Mouse (Mus musculus): ENCODE data around the gene Tmem56. TPM values are rescaled to one million over a fixed set of nuclear protein-coding genes. Genes with fewer than 3 reads are reported as not detected.

Tmem56 gene
- polyA plus RNA-seq, 1 experiment from 2014 or later = 3.5 TPM

GRCm38 (mm10) chr3:121255501-121255900 is 27.4 kb downstream of the Tmem56 start:
- H3K4me2 ChIP-seq (ENCODE audit: low read length) = no peak overlapping the region
- no peaks in the 10 kb centered on the region for H3K9me3 ChIP-seq (ENCODE audit: control insufficient read depth, low read length)
- no peak overlapping the region for H3K4me3 ChIP-seq (replicated peaks; ENCODE audit: low read length)
- no peak for ATAC-seq
- peaks cover 8% of the 10 kb centered on the region for H3K4me1 ChIP-seq (replicated peaks; ENCODE audit: control insufficient read depth, insufficient read depth, low read length)
- no peak overlapping the region for H3K27ac ChIP-seq (ENCODE audit: low read length)
- no peaks in the 10 kb centered on the region for H3K36me3 ChIP-seq (ENCODE audit: control insufficient read depth, insufficient read depth)
- no peaks in the 10 kb centered on the region for H3K27me3 ChIP-seq (replicated peaks; ENCODE audit: control insufficient read depth, insufficient read depth, low read length)
- 85% methylated on average over 7 of the region's 7 CpGs for WGBS
- no peak overlapping the region for H3K9ac ChIP-seq (replicated peaks; ENCODE audit: low read depth, low read length)

GRCm38 (mm10) chr3:121250576-121251433 is 32.1 kb downstream of the Tmem56 start:
- Histone ChIP-seq H3K9ac (replicated peaks; ENCODE audit: low read depth, low read length) (no peak overlapping the region), H3K36me3 (ENCODE audit: control insufficient read depth, insufficient read depth) (no peaks in the 10 kb centered on the region), H3K4me2 (ENCODE audit: low read length) (no peak overlapping the region), H3K27ac (ENCODE audit: low read length) (peak overlapping the region; percentile 39), H3K9me3 (ENCODE audit: control insufficient read depth, low read length) (no peaks in the 10 kb centered on the region), H3K27me3 (replicated peaks; ENCODE audit: control insufficient read depth, insufficient read depth, low read length) (no peaks in the 10 kb centered on the region), H3K4me1 (replicated peaks; ENCODE audit: control insufficient read depth, insufficient read depth, low read length) (peaks cover 11% of the 10 kb centered on the region), H3K4me3 (replicated peaks; ENCODE audit: low read length) (no peak overlapping the region)
- ATAC-seq = peak; percentile 64
- 58% methylated on average over 19 of the region's 19 CpGs for WGBS

- Histone ChIP-seq H3K9ac (replicated peaks; ENCODE audit: low read depth, low read length) (no peak overlapping the region), H3K36me3 (ENCODE audit: control insufficient read depth, insufficient read depth) (no peaks in the 10 kb centered on the region), H3K27ac (ENCODE audit: low read length) (no peak overlapping the region), H3K4me2 (ENCODE audit: low read length) (no peak overlapping the region), H3K9me3 (ENCODE audit: control insufficient read depth, low read length) (no peaks in the 10 kb centered on the region), H3K4me3 (replicated peaks; ENCODE audit: low read length) (no peak overlapping the region), H3K27me3 (replicated peaks; ENCODE audit: control insufficient read depth, insufficient read depth, low read length) (no peaks in the 10 kb centered on the region), H3K4me1 (replicated peaks; ENCODE audit: control insufficient read depth, insufficient read depth, low read length) (peaks cover 11% of the 10 kb centered on the region)
- ATAC-seq = no peak
- 89% methylated on average over 9 of the region's 9 CpGs for WGBS
These were observed 32.9 kb downstream of the Tmem56 start for GRCm38 (mm10) chr3:121250048-121250447.

GRCm38 (mm10) chr3:121242941-121243340 is 40.0 kb downstream of the Tmem56 start:
- Histone ChIP-seq H3K36me3 (ENCODE audit: control insufficient read depth, insufficient read depth) (no peaks in the 10 kb centered on the region), H3K9me3 (ENCODE audit: control insufficient read depth, low read length) (no peaks in the 10 kb centered on the region), H3K27me3 (replicated peaks; ENCODE audit: control insufficient read depth, insufficient read depth, low read length) (no peaks in the 10 kb centered on the region), H3K9ac (replicated peaks; ENCODE audit: low read depth, low read length) (no peak overlapping the region), H3K4me1 (replicated peaks; ENCODE audit: control insufficient read depth, insufficient read depth, low read length) (peaks cover 13% of the 10 kb centered on the region), H3K27ac (ENCODE audit: low read length) (no peak overlapping the region), H3K4me2 (ENCODE audit: low read length) (no peak overlapping the region), H3K4me3 (replicated peaks; ENCODE audit: low read length) (no peak overlapping the region)
- ATAC-seq = no peak
- WGBS = 94% methylated on average over 4 of the region's 4 CpGs

- H3K27me3 ChIP-seq (replicated peaks; ENCODE audit: control insufficient read depth, insufficient read depth, low read length) = no peaks in the 10 kb centered on the region
- no peaks in the 10 kb centered on the region for H3K36me3 ChIP-seq (ENCODE audit: control insufficient read depth, insufficient read depth)
- H3K27ac ChIP-seq (ENCODE audit: low read length) = no peak overlapping the region
- no peak overlapping the region for H3K4me2 ChIP-seq (ENCODE audit: low read length)
- no peaks in the 10 kb centered on the region for H3K9me3 ChIP-seq (ENCODE audit: control insufficient read depth, low read length)
- WGBS = 81% methylated on average over 9 of the region's 9 CpGs
- ATAC-seq = no peak
- peaks cover 13% of the 10 kb centered on the region for H3K4me1 ChIP-seq (replicated peaks; ENCODE audit: control insufficient read depth, insufficient read depth, low read length)
- no peak overlapping the region for H3K9ac ChIP-seq (replicated peaks; ENCODE audit: low read depth, low read length)
- no peak overlapping the region for H3K4me3 ChIP-seq (replicated peaks; ENCODE audit: low read length)
These were observed 40.6 kb downstream of the Tmem56 start for GRCm38 (mm10) chr3:121242111-121242936.

- peak; percentile 87 for ATAC-seq
- Histone ChIP-seq H3K27ac (ENCODE audit: low read length) (peak overlapping the region; percentile 27; the same call in 1 of the 2 replicates), H3K9ac (replicated peaks; ENCODE audit: low read depth, low read length) (no peak overlapping the region; the same call in 1 of the 2 replicates), H3K4me3 (replicated peaks; ENCODE audit: low read length) (no peak overlapping the region), H3K9me3 (ENCODE audit: control insufficient read depth, low read length) (no peaks in the 10 kb centered on the region), H3K36me3 (ENCODE audit: control insufficient read depth, insufficient read depth) (no peaks in the 10 kb centered on the region), H3K27me3 (replicated peaks; ENCODE audit: control insufficient read depth, insufficient read depth, low read length) (no peaks in the 10 kb centered on the region), H3K4me2 (ENCODE audit: low read length) (no peak overlapping the region), H3K4me1 (replicated peaks; ENCODE audit: control insufficient read depth, insufficient read depth, low read length) (peaks cover 13% of the 10 kb centered on the region)
- WGBS = 7% methylated on average over 8 of the region's 8 CpGs
These were observed 42.4 kb downstream of the Tmem56 start for GRCm38 (mm10) chr3:121240362-121241040.

- 22% methylated on average over 8 of the region's 8 CpGs for WGBS
- Histone ChIP-seq H3K4me1 (replicated peaks; ENCODE audit: control insufficient read depth, insufficient read depth, low read length) (peaks cover 13% of the 10 kb centered on the region), H3K4me2 (ENCODE audit: low read length) (no peak overlapping the region), H3K4me3 (replicated peaks; ENCODE audit: low read length) (no peak overlapping the region), H3K9me3 (ENCODE audit: control insufficient read depth, low read length) (no peaks in the 10 kb centered on the region), H3K9ac (replicated peaks; ENCODE audit: low read depth, low read length) (no peak overlapping the region), H3K27ac (ENCODE audit: low read length) (no peak overlapping the region), H3K27me3 (replicated peaks; ENCODE audit: control insufficient read depth, insufficient read depth, low read length) (no peaks in the 10 kb centered on the region), H3K36me3 (ENCODE audit: control insufficient read depth, insufficient read depth) (no peaks in the 10 kb centered on the region)
- ATAC-seq = peak; percentile 60
These were observed 43.8 kb downstream of the Tmem56 start for GRCm38 (mm10) chr3:121239096-121239495.

- no peak overlapping the region for H3K9ac ChIP-seq (replicated peaks; ENCODE audit: low read depth, low read length)
- H3K27me3 ChIP-seq (replicated peaks; ENCODE audit: control insufficient read depth, insufficient read depth, low read length) = no peaks in the 10 kb centered on the region
- H3K36me3 ChIP-seq (ENCODE audit: control insufficient read depth, insufficient read depth) = no peaks in the 10 kb centered on the region
- ATAC-seq = no peak
- WGBS = 86% methylated on average over 8 of the region's 8 CpGs
- no peak overlapping the region for H3K27ac ChIP-seq (ENCODE audit: low read length)
- H3K9me3 ChIP-seq (ENCODE audit: control insufficient read depth, low read length) = no peaks in the 10 kb centered on the region
- no peak overlapping the region for H3K4me2 ChIP-seq (ENCODE audit: low read length)
- peaks cover 5% of the 10 kb centered on the region for H3K4me1 ChIP-seq (replicated peaks; ENCODE audit: control insufficient read depth, insufficient read depth, low read length)
- H3K4me3 ChIP-seq (replicated peaks; ENCODE audit: low read length) = no peak overlapping the region
These were observed 58.1 kb downstream of the Tmem56 start for GRCm38 (mm10) chr3:121224763-121225162.

GRCm38 (mm10) chr3:121224185-121224584 is 58.7 kb downstream of the Tmem56 start:
- no peaks in the 10 kb centered on the region for H3K36me3 ChIP-seq (ENCODE audit: control insufficient read depth, insufficient read depth)
- H3K27me3 ChIP-seq (replicated peaks; ENCODE audit: control insufficient read depth, insufficient read depth, low read length) = no peaks in the 10 kb centered on the region
- 89% methylated on average over 6 of the region's 6 CpGs for WGBS
- no peak for ATAC-seq
- H3K9me3 ChIP-seq (ENCODE audit: control insufficient read depth, low read length) = no peaks in the 10 kb centered on the region
- no peak overlapping the region for H3K4me2 ChIP-seq (ENCODE audit: low read length)
- no peak overlapping the region for H3K27ac ChIP-seq (ENCODE audit: low read length)
- peaks cover 5% of the 10 kb centered on the region for H3K4me1 ChIP-seq (replicated peaks; ENCODE audit: control insufficient read depth, insufficient read depth, low read length)
- no peak overlapping the region for H3K9ac ChIP-seq (replicated peaks; ENCODE audit: low read depth, low read length)
- H3K4me3 ChIP-seq (replicated peaks; ENCODE audit: low read length) = no peak overlapping the region

Measured in forebrain, embryonic 16.5 days (tissue).